Mouse (Mus musculus): ENCODE results near the gene Syngr1. TPM values are rescaled to one million over a fixed set of nuclear protein-coding genes. Genes with fewer than 3 reads are reported as not detected.

Gene Syngr1
- polyA plus RNA-seq, 1 experiment from 2014 or later = 8.7 TPM

GRCm38 (mm10) chr15:80099477-80099876, 8.3 kb downstream of the Syngr1 start:
- DNase-seq (ENCODE audit: low spot score) = no peak
- no peak overlapping the region for H3K9ac ChIP-seq (ENCODE audit: low read length)
- no peak overlapping the region for H3K27ac ChIP-seq (ENCODE audit: low read depth, low read length)
- no peaks in the 10 kb centered on the region for H3K9me3 ChIP-seq (ENCODE audit: control insufficient read depth, low read length)
- no peaks in the 10 kb centered on the region; the same call in 1 of the 2 replicates for H3K27me3 ChIP-seq (ENCODE audit: control insufficient read depth, insufficient read depth, low read length)
- WGBS = 84% methylated on average over 3 of the region's 3 CpGs
- no peak overlapping the region for H3K4me3 ChIP-seq (ENCODE audit: low read depth, low read length)
- no peaks in the 10 kb centered on the region for H3K36me3 ChIP-seq (ENCODE audit: control insufficient read depth, insufficient read depth, low read length)
- no peak overlapping the region for H3K4me2 ChIP-seq (ENCODE audit: low read depth)
- ATAC-seq (ENCODE audit: insufficient read depth, low FRiP score, low TSS enrichment) = no peak
- H3K4me1 ChIP-seq (ENCODE audit: control insufficient read depth, insufficient read depth, low read length) = 0 out of 2 replicates have a peak, but pooled peaks cover 3% of the 10 kb centered on the region

GRCm38 (mm10) chr15:80100196-80100595, 9.1 kb downstream of the Syngr1 start:
- WGBS = 72% methylated on average over 3 of the region's 3 CpGs
- no peaks in the 10 kb centered on the region for H3K9me3 ChIP-seq (ENCODE audit: control insufficient read depth, low read length)
- 0 out of 2 replicates have a peak, but pooled peaks cover 3% of the 10 kb centered on the region for H3K4me1 ChIP-seq (ENCODE audit: control insufficient read depth, insufficient read depth, low read length)
- H3K27ac ChIP-seq (ENCODE audit: low read depth, low read length) = no peak overlapping the region
- no peak for ATAC-seq (ENCODE audit: insufficient read depth, low FRiP score, low TSS enrichment)
- H3K4me2 ChIP-seq (ENCODE audit: low read depth) = no peak overlapping the region
- DNase-seq (ENCODE audit: low spot score) = no peak
- H3K27me3 ChIP-seq (ENCODE audit: control insufficient read depth, insufficient read depth, low read length) = no peaks in the 10 kb centered on the region; the same call in 1 of the 2 replicates
- H3K9ac ChIP-seq (ENCODE audit: low read length) = no peak overlapping the region
- no peaks in the 10 kb centered on the region for H3K36me3 ChIP-seq (ENCODE audit: control insufficient read depth, insufficient read depth, low read length)
- no peak overlapping the region for H3K4me3 ChIP-seq (ENCODE audit: low read depth, low read length)

DNA sequence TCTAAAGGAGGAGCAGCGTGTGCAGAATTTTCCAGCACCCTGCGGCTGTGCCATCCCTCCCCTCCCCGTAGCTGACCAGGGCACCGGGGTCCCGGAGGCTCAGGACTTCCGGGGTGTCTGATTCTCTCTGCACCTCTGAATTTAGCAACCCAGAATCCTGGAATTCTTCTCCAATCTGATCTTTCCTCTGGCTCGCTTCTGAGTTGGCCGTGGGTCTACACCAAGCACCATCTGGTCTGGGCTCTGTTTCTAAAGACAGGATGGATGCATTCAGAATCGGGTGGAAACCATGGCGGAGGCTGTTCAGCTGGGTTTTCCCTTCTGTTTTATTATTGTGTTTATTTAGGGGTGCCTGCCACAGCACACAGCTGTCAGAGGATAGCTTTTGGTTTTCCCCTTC, 9.7 kb downstream of the Syngr1 start:
- Histone ChIP-seq H3K27me3 (ENCODE audit: control insufficient read depth, insufficient read depth, low read length) (no peaks in the 10 kb centered on the region; the same call in 1 of the 2 replicates), H3K9ac (ENCODE audit: low read length) (no peak overlapping the region), H3K4me2 (ENCODE audit: low read depth) (no peak overlapping the region), H3K4me1 (ENCODE audit: control insufficient read depth, insufficient read depth, low read length) (0 out of 2 replicates have a peak, but pooled peaks cover 3% of the 10 kb centered on the region), H3K4me3 (ENCODE audit: low read depth, low read length) (no peak overlapping the region), H3K9me3 (ENCODE audit: control insufficient read depth, low read length) (no peaks in the 10 kb centered on the region), H3K36me3 (ENCODE audit: control insufficient read depth, insufficient read depth, low read length) (no peaks in the 10 kb centered on the region), H3K27ac (ENCODE audit: low read depth, low read length) (no peak overlapping the region)
- no peak for DNase-seq (ENCODE audit: low spot score)
- 88% methylated on average over 10 of the region's 10 CpGs for WGBS
- no peak for ATAC-seq (ENCODE audit: insufficient read depth, low FRiP score, low TSS enrichment)

- Histone ChIP-seq H3K9ac (ENCODE audit: low read length) (no peak overlapping the region), H3K36me3 (ENCODE audit: control insufficient read depth, insufficient read depth, low read length) (no peaks in the 10 kb centered on the region), H3K4me1 (ENCODE audit: control insufficient read depth, insufficient read depth, low read length) (0 out of 2 replicates have a peak, but pooled peaks cover 3% of the 10 kb centered on the region), H3K27me3 (ENCODE audit: control insufficient read depth, insufficient read depth, low read length) (no peaks in the 10 kb centered on the region; the same call in 1 of the 2 replicates), H3K27ac (ENCODE audit: low read depth, low read length) (no peak overlapping the region), H3K4me2 (ENCODE audit: low read depth) (no peak overlapping the region), H3K9me3 (ENCODE audit: control insufficient read depth, low read length) (no peaks in the 10 kb centered on the region), H3K4me3 (ENCODE audit: low read depth, low read length) (no peak overlapping the region)
- WGBS = 76% methylated on average over 6 of the region's 6 CpGs
- ATAC-seq (ENCODE audit: insufficient read depth, low FRiP score, low TSS enrichment) = no peak
- DNase-seq (ENCODE audit: low spot score) = no peak
Measured at GRCm38 (mm10) chr15:80101503-80101902, 10.4 kb downstream of the Syngr1 start.

DNA sequence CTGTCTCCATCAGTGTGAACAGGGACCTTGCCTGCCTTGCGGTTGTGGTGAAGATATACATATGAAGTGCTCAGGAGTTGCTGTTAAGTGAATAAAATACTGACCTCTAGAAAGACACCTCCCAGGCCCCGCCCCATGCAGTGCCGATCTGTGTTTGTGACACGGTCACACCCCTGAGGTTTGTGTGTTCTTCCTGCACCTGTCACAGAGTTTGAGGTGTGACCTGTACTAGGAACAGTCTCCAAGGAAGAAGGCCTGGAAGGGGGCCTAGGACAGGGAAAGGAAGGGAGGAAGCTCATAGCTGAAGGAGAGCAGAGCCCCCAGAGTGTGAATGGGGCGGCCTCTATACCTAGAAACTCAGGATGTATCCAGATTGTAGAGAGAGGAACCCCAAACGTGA, 11.4 kb downstream of the Syngr1 start:
- no peak overlapping the region for H3K9ac ChIP-seq (ENCODE audit: low read length)
- H3K4me1 ChIP-seq (ENCODE audit: control insufficient read depth, insufficient read depth, low read length) = 0 out of 2 replicates have a peak, but pooled peaks cover under 1% of the 10 kb centered on the region
- no peak overlapping the region for H3K4me2 ChIP-seq (ENCODE audit: low read depth)
- no peaks in the 10 kb centered on the region; the same call in 1 of the 2 replicates for H3K27me3 ChIP-seq (ENCODE audit: control insufficient read depth, insufficient read depth, low read length)
- H3K4me3 ChIP-seq (ENCODE audit: low read depth, low read length) = no peak overlapping the region
- H3K36me3 ChIP-seq (ENCODE audit: control insufficient read depth, insufficient read depth, low read length) = no peaks in the 10 kb centered on the region
- no peaks in the 10 kb centered on the region for H3K9me3 ChIP-seq (ENCODE audit: control insufficient read depth, low read length)
- 90% methylated on average over 6 of the region's 6 CpGs for WGBS
- DNase-seq (ENCODE audit: low spot score) = no peak
- no peak for ATAC-seq (ENCODE audit: insufficient read depth, low FRiP score, low TSS enrichment)
- H3K27ac ChIP-seq (ENCODE audit: low read depth, low read length) = no peak overlapping the region

DNA sequence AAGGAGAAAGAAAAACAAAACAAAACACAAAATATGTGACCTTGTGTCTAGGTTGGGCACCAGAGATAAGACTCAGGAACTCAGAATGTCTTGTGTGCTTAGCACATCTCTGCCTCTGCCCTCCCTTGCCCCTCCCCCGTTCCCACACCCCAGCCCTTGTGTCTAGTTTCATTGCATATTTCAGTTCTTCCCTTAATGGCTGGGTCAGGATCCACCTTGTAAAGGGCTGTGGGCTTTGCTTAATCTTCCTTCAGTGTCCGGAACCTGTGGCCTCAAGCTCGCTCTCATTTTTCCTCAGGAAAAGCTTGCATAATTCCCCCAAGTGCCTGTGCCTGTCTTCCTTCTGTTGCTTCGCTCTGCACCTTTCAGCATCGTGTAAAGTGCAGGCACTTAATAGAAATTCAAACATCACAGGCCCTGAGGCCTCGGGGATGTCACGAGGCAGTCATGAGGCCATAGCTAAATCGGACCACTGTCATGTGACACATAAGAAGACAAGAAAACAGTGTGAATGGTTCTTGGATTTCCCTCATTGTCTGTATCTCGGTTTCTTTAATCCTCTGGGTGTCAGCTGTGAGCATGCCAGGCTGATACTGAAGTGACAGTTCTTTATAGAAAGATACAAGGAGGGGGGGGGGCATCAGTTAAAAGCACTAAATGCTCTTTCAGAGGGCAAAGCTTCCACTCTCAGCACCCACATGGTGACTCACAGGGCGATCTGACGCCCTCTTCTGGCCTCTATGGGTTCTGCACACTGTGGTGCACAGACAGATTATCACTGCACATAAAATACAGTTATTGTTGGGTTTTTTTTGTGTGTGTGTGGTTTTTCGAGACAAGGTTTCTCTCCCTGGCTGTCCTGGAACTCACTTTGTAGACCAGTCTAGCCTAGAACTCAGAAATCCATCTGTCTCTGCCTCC, 14.6 kb downstream of the Syngr1 start:
- no peaks in the 10 kb centered on the region for H3K9me3 ChIP-seq (ENCODE audit: control insufficient read depth, low read length)
- no peak overlapping the region for H3K4me3 ChIP-seq (ENCODE audit: low read depth, low read length)
- H3K27ac ChIP-seq (ENCODE audit: low read depth, low read length) = no peak overlapping the region
- DNase-seq (ENCODE audit: low spot score) (no peak), ATAC-seq (ENCODE audit: insufficient read depth, low FRiP score, low TSS enrichment) (no peak)
- no peak overlapping the region for H3K4me2 ChIP-seq (ENCODE audit: low read depth)
- 80% methylated on average over 12 of the region's 12 CpGs for WGBS
- H3K36me3 ChIP-seq (ENCODE audit: control insufficient read depth, insufficient read depth, low read length) = no peaks in the 10 kb centered on the region
- H3K27me3 ChIP-seq (ENCODE audit: control insufficient read depth, insufficient read depth, low read length) = no peaks in the 10 kb centered on the region
- H3K4me1 ChIP-seq (ENCODE audit: control insufficient read depth, insufficient read depth, low read length) = no peaks in the 10 kb centered on the region
- no peak overlapping the region for H3K9ac ChIP-seq (ENCODE audit: low read length)

DNA sequence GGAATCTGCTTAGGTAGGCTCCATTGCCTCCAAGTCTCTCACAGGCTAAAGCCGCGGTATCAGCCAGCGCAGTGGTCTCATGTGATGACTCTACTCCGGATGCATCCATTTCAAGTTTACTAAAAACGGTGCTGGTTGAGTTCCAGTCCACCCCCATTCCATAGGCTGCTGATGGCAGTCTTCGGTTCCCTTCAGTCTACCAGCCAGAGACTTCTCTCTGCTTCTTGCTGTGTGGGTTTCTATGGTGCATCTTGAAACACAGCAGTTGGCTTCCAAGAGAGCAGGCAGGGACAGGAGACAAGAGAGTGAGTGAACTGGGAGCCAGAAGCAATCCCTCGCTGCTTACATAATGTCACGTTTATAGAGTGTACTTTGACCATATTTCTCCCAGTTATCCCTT, 16.0 kb downstream of the Syngr1 start:
- DNase-seq (ENCODE audit: low spot score) = no peak
- 94% methylated on average over 8 of the region's 8 CpGs for WGBS

DNA sequence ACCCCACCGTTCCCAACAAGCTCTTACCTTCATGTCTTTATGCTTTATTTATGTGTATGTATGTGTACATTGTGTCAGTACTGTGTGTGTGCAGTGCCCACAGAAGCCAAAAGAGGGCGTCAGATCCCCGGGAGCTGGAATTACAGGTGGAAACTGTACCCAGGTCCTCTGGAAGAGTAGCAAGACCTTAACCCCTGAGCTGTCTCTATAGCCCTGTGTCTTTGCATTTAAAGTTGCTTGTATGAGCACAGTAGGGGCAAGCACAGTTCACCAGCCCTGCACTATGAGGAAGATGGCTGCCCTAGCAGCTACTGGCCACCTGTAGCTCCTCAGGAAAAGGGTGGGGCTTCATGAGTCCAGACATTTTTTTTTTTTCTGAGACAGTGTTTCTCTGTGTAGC, 16.4 kb downstream of the Syngr1 start:
- no peak overlapping the region for H3K9ac ChIP-seq (ENCODE audit: low read length)
- no peaks in the 10 kb centered on the region for H3K36me3 ChIP-seq (ENCODE audit: control insufficient read depth, insufficient read depth, low read length)
- no peak overlapping the region for H3K27ac ChIP-seq (ENCODE audit: low read depth, low read length)
- H3K4me3 ChIP-seq (ENCODE audit: low read depth, low read length) = no peak overlapping the region
- no peaks in the 10 kb centered on the region for H3K27me3 ChIP-seq (ENCODE audit: control insufficient read depth, insufficient read depth, low read length)
- no peaks in the 10 kb centered on the region for H3K9me3 ChIP-seq (ENCODE audit: control insufficient read depth, low read length)
- H3K4me2 ChIP-seq (ENCODE audit: low read depth) = no peak overlapping the region
- 93% methylated on average over 3 of the region's 3 CpGs for WGBS
- no peaks in the 10 kb centered on the region for H3K4me1 ChIP-seq (ENCODE audit: control insufficient read depth, insufficient read depth, low read length)
- no peak for DNase-seq (ENCODE audit: low spot score)
- ATAC-seq (ENCODE audit: insufficient read depth, low FRiP score, low TSS enrichment) = no peak

More for the DNA sequence above, 16.0 kb downstream of the Syngr1 start:
- no peaks in the 10 kb centered on the region for H3K4me1 ChIP-seq (ENCODE audit: control insufficient read depth, insufficient read depth, low read length)
- no peak overlapping the region for H3K9ac ChIP-seq (ENCODE audit: low read length)
- no peak overlapping the region for H3K27ac ChIP-seq (ENCODE audit: low read depth, low read length)
- H3K36me3 ChIP-seq (ENCODE audit: control insufficient read depth, insufficient read depth, low read length) = no peaks in the 10 kb centered on the region
- H3K27me3 ChIP-seq (ENCODE audit: control insufficient read depth, insufficient read depth, low read length) = no peaks in the 10 kb centered on the region
- H3K4me2 ChIP-seq (ENCODE audit: low read depth) = no peak overlapping the region
- H3K4me3 ChIP-seq (ENCODE audit: low read depth, low read length) = no peak overlapping the region
- no peaks in the 10 kb centered on the region for H3K9me3 ChIP-seq (ENCODE audit: control insufficient read depth, low read length)
- no peak for ATAC-seq (ENCODE audit: insufficient read depth, low FRiP score, low TSS enrichment)

- no peaks in the 10 kb centered on the region for H3K27me3 ChIP-seq (ENCODE audit: control insufficient read depth, insufficient read depth, low read length)
- H3K9me3 ChIP-seq (ENCODE audit: control insufficient read depth, low read length) = no peaks in the 10 kb centered on the region
- H3K27ac ChIP-seq (ENCODE audit: low read depth, low read length) = no peak overlapping the region
- no peak for DNase-seq (ENCODE audit: low spot score)
- no peak overlapping the region for H3K4me3 ChIP-seq (ENCODE audit: low read depth, low read length)
- no peak overlapping the region for H3K9ac ChIP-seq (ENCODE audit: low read length)
- no peaks in the 10 kb centered on the region for H3K36me3 ChIP-seq (ENCODE audit: control insufficient read depth, insufficient read depth, low read length)
- no peak overlapping the region for H3K4me2 ChIP-seq (ENCODE audit: low read depth)
- WGBS = 87% methylated on average over 12 of the region's 12 CpGs
- no peaks in the 10 kb centered on the region for H3K4me1 ChIP-seq (ENCODE audit: control insufficient read depth, insufficient read depth, low read length)
- no peak for ATAC-seq (ENCODE audit: insufficient read depth, low FRiP score, low TSS enrichment)
Measured at GRCm38 (mm10) chr15:80111436-80111835, 20.3 kb downstream of the Syngr1 start.
